8 mouse cellular contexts compared by ENCODE assay signal in the genomic region with DNA sequence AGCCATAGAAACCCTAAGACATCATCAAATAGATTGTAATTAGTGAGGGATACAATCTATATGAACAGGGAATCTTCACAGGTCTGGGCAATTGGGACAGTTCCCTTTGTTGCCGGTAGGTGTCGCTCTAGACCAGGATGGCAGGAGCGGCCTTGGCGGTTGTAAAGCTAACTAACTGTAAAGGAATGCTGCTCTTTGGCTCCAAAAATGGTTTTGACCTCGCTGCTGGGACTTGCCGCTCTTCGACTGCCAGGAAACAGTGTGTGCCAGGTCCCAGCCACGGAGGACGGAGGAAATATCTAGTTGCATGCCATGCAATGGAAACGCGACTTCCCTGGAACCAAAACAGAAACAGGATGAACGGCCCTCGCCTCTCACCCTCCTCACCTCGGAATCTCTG. TPM values are rescaled to one million over a fixed set of nuclear protein-coding genes. Genes with fewer than 3 reads are reported as not detected.
A peak's percentile ranks its signal among the peaks of the same experiment; 100 is the strongest.
DNase-seq lines count a peak whose midpoint lies in the region; ATAC-seq and TF ChIP-seq lines count a peak whose summit lies in the region.

No protein-coding gene starts in this region.

- peak overlapping the region; percentile 34 for H3K4me2 ChIP-seq in embryonic facial prominence, embryonic 14.5 days (ENCODE audit: low read depth, low read length)
- peak overlapping the region; percentile 44 for H3K4me2 ChIP-seq in kidney, embryonic 16.5 days (replicated peaks; ENCODE audit: low read depth, low read length)
- H3K4me2 ChIP-seq in liver, embryonic 12.5 days: peak overlapping the region; percentile 35
- no peak overlapping the region for H3K4me2 ChIP-seq in neural tube, embryonic 11.5 days (ENCODE audit: low read depth)

- TF ChIP-seq CTCF in testis, adult 2 months (IDR thresholded peaks at IDR 0.05; ENCODE audit: control insufficient read depth, insufficient read depth, insufficient replicate concordance, low read depth, low read length): peak; percentile 95

- no peak overlapping the region for H3K9ac ChIP-seq in embryonic facial prominence, embryonic 14.5 days (ENCODE audit: low read depth, low read length)
- no peak overlapping the region for H3K9ac ChIP-seq in kidney, embryonic 16.5 days (replicated peaks; ENCODE audit: low read length)
- no peak overlapping the region for H3K9ac ChIP-seq in liver, embryonic 12.5 days
- H3K9ac ChIP-seq in neural tube, embryonic 11.5 days (ENCODE audit: low read length): no peak overlapping the region

- H3K36me3 ChIP-seq in embryonic facial prominence, embryonic 14.5 days (ENCODE audit: control insufficient read depth, insufficient read depth, low read length): no peaks in the 10 kb centered on the region
- H3K36me3 ChIP-seq in heart, embryonic 10.5 days: no peaks in the 10 kb centered on the region
- H3K36me3 ChIP-seq in kidney, embryonic 16.5 days (ENCODE audit: insufficient read depth, low read length): no peaks in the 10 kb centered on the region
- no peaks in the 10 kb centered on the region for H3K36me3 ChIP-seq in liver, embryonic 12.5 days
- no peaks in the 10 kb centered on the region for H3K36me3 ChIP-seq in neural tube, embryonic 11.5 days (ENCODE audit: control insufficient read depth, insufficient read depth, low read length)
- H3K36me3 ChIP-seq in testis, adult 2 months (ENCODE audit: control insufficient read depth, insufficient read depth, low read length): no peaks in the 10 kb centered on the region

- no peaks in the 10 kb centered on the region for H3K9me3 ChIP-seq in embryonic facial prominence, embryonic 14.5 days (ENCODE audit: control insufficient read depth, low read length)
- no peaks in the 10 kb centered on the region for H3K9me3 ChIP-seq in heart, embryonic 10.5 days
- no peaks in the 10 kb centered on the region for H3K9me3 ChIP-seq in kidney, embryonic 16.5 days (ENCODE audit: low read length)
- no peaks in the 10 kb centered on the region for H3K9me3 ChIP-seq in liver, embryonic 12.5 days (replicated peaks)
- H3K9me3 ChIP-seq in neural tube, embryonic 11.5 days (ENCODE audit: control insufficient read depth, low read length): no peaks in the 10 kb centered on the region

- peak overlapping the region; percentile 5; the same call in 1 of the 2 replicates for H3K4me3 ChIP-seq in embryonic facial prominence, embryonic 14.5 days (ENCODE audit: low read depth, low read length)
- peak overlapping the region; percentile 34; the same call in 1 of the 2 replicates for H3K4me3 ChIP-seq in heart, embryonic 10.5 days
- peak overlapping the region; percentile 22 for H3K4me3 ChIP-seq in kidney, embryonic 16.5 days (ENCODE audit: low read length)
- H3K4me3 ChIP-seq in liver, embryonic 12.5 days: no peak overlapping the region
- H3K4me3 ChIP-seq in neural tube, embryonic 11.5 days (ENCODE audit: low read depth, low read length): no peak overlapping the region
- H3K4me3 ChIP-seq in testis, adult 2 months (ENCODE audit: control insufficient read depth, low read depth, low read length): peak overlapping the region; percentile 83

- DNase-seq in A20 (ENCODE audit: low read depth, low spot score): peak; percentile 75
- DNase-seq in adrenal gland, postnatal 4 days (ENCODE audit: low spot score in 2 of 2): peak; percentile 60 to 80
- peak; percentile 93 for DNase-seq in embryonic facial prominence, embryonic 14.5 days (ENCODE audit: low spot score)
- peak; percentile 88 for DNase-seq in heart, embryonic 10.5 days (ENCODE audit: low spot score)
- DNase-seq in neural tube, embryonic 11.5 days (ENCODE audit: low spot score): peak; percentile 77

- H3K27ac ChIP-seq in embryonic facial prominence, embryonic 14.5 days (replicated peaks; ENCODE audit: low read depth, low read length): peak overlapping the region; percentile 69
- peak overlapping the region; percentile 49 for H3K27ac ChIP-seq in heart, embryonic 10.5 days
- no peak overlapping the region for H3K27ac ChIP-seq in kidney, embryonic 16.5 days (ENCODE audit: low read length)
- no peak overlapping the region for H3K27ac ChIP-seq in liver, embryonic 12.5 days
- no peak overlapping the region for H3K27ac ChIP-seq in neural tube, embryonic 11.5 days (ENCODE audit: low read depth, low read length)
- H3K27ac ChIP-seq in testis, adult 2 months (ENCODE audit: control insufficient read depth, insufficient read depth, low read depth, low read length): peak overlapping the region; percentile 93

- TF ChIP-seq POLR2A in testis, adult 2 months (IDR thresholded peaks at IDR 0.05; ENCODE audit: control insufficient read depth, low read depth, low read length): peak; percentile 36

- H3K4me1 ChIP-seq in embryonic facial prominence, embryonic 14.5 days (ENCODE audit: control insufficient read depth, insufficient read depth, low read length): no peaks in the 10 kb centered on the region
- peaks cover 5% of the 10 kb centered on the region; the same call in 1 of the 2 replicates for H3K4me1 ChIP-seq in heart, embryonic 10.5 days
- 0 out of 2 replicates have a peak, but pooled peaks cover 5% of the 10 kb centered on the region for H3K4me1 ChIP-seq in kidney, embryonic 16.5 days (ENCODE audit: insufficient read depth, low read length)
- peaks cover 11% of the 10 kb centered on the region for H3K4me1 ChIP-seq in liver, embryonic 12.5 days
- no peaks in the 10 kb centered on the region; the same call in 1 of the 2 replicates for H3K4me1 ChIP-seq in neural tube, embryonic 11.5 days (ENCODE audit: control insufficient read depth, insufficient read depth, low read length)
- peaks cover 3% of the 10 kb centered on the region for H3K4me1 ChIP-seq in testis, adult 2 months (ENCODE audit: control insufficient read depth, insufficient read depth, low read length)

- no peaks in the 10 kb centered on the region for H3K27me3 ChIP-seq in embryonic facial prominence, embryonic 14.5 days (replicated peaks; ENCODE audit: control insufficient read depth, insufficient read depth, low read length)
- H3K27me3 ChIP-seq in heart, embryonic 10.5 days (ENCODE audit: insufficient read depth, poor library complexity, severe bottlenecking): no peaks in the 10 kb centered on the region
- H3K27me3 ChIP-seq in kidney, embryonic 16.5 days (ENCODE audit: insufficient read depth, low read length): no peaks in the 10 kb centered on the region
- no peaks in the 10 kb centered on the region for H3K27me3 ChIP-seq in liver, embryonic 12.5 days (replicated peaks)
- H3K27me3 ChIP-seq in neural tube, embryonic 11.5 days (ENCODE audit: control insufficient read depth, insufficient read depth, low read length): no peaks in the 10 kb centered on the region
- H3K27me3 ChIP-seq in testis, adult 2 months (ENCODE audit: control insufficient read depth, insufficient read depth, low read length): no peaks in the 10 kb centered on the region

- ATAC-seq in embryonic facial prominence, embryonic 14.5 days (ENCODE audit: low read depth): peak; percentile 65
- ATAC-seq in kidney, embryonic 16.5 days (ENCODE audit: low FRiP score, low TSS enrichment): peak; percentile 27; the same call in 1 of the 2 replicates
- ATAC-seq in liver, embryonic 12.5 days: 0 out of 2 replicates have a peak, but pooled peaks have one; percentile 25
- ATAC-seq in neural tube, embryonic 11.5 days (ENCODE audit: insufficient read depth, low FRiP score, low TSS enrichment): no peak

- 6% methylated on average over 14 of the region's 14 CpGs for WGBS in embryonic facial prominence, embryonic 14.5 days
- WGBS in heart, embryonic 10.5 days: 16% methylated on average over 14 of the region's 14 CpGs
- 11% methylated on average over 14 of the region's 14 CpGs for WGBS in kidney, embryonic 16.5 days
- WGBS in liver, embryonic 12.5 days (ENCODE audit: insufficient replicate concordance): 26% methylated on average over 14 of the region's 14 CpGs
- WGBS in neural tube, embryonic 11.5 days: 19% methylated on average over 14 of the region's 14 CpGs

RNA-seq across cellular contexts. Expression of a gene that starts 14.2 kb away (rescaled TPM):
- 100 to 1,000 TPM; 116 to 135 TPM for total RNA-seq in adrenal gland, postnatal 4 days (2021)
- polyA plus RNA-seq in embryonic facial prominence, embryonic 14.5 days (2014; fragmentation: Nextera tagmentation; extraction: Ambion mirVana): 66.7 TPM in 2 replicates
- polyA plus RNA-seq in heart, embryonic 10.5 days (2016; fragmentation: Nextera tagmentation; extraction: Ambion mirVana): 78.4 and 107 TPM in 2 replicates
- polyA plus RNA-seq in kidney, embryonic 16.5 days (2015; fragmentation: Nextera tagmentation; extraction: Ambion mirVana): 86.5 and 87.0 TPM in 2 replicates
- polyA plus RNA-seq in liver, embryonic 12.5 days (2016; fragmentation: Nextera tagmentation; extraction: Ambion mirVana): 78.6 and 89.6 TPM in 2 replicates
- 86.7 and 89.8 TPM in 2 replicates for polyA plus RNA-seq in neural tube, embryonic 11.5 days (2014; fragmentation: Nextera tagmentation; extraction: Ambion mirVana)
- polyA plus RNA-seq in testis, adult 2 months (2012; rRNA removed): 7.7 TPM in 2 replicates

RNA-seq across cellular contexts. Expression of a gene that starts 42.6 kb away (rescaled TPM):
- total RNA-seq in adrenal gland, postnatal 4 days (2021): 10 to 100 TPM; 67.4 to 71.0 TPM
- polyA plus RNA-seq in embryonic facial prominence, embryonic 14.5 days (2014; fragmentation: Nextera tagmentation; extraction: Ambion mirVana): 15.4 and 18.2 TPM in 2 replicates
- polyA plus RNA-seq in heart, embryonic 10.5 days (2016; fragmentation: Nextera tagmentation; extraction: Ambion mirVana): 35.0 and 56.8 TPM in 2 replicates
- polyA plus RNA-seq in kidney, embryonic 16.5 days (2015; fragmentation: Nextera tagmentation; extraction: Ambion mirVana): 33.4 and 34.5 TPM in 2 replicates
- polyA plus RNA-seq in liver, embryonic 12.5 days (2016; fragmentation: Nextera tagmentation; extraction: Ambion mirVana): 16.9 and 17.0 TPM in 2 replicates
- 18.6 and 19.0 TPM in 2 replicates for polyA plus RNA-seq in neural tube, embryonic 11.5 days (2014; fragmentation: Nextera tagmentation; extraction: Ambion mirVana)
- 80.1 and 91.5 TPM in 2 replicates for polyA plus RNA-seq in testis, adult 2 months (2012; rRNA removed)

Comparison
In these comparisons a context has a peak if more than half of its experiments do, and no peak if none do; other contexts are left out.
1. H3K27ac ChIP-seq: peak in embryonic facial prominence, embryonic 14.5 days (single experiment), heart, embryonic 10.5 days (single experiment) and testis, adult 2 months (single experiment); none in kidney, embryonic 16.5 days (single experiment), liver, embryonic 12.5 days (single experiment) and neural tube, embryonic 11.5 days (single experiment).
2. H3K4me3 ChIP-seq: peak in embryonic facial prominence, embryonic 14.5 days (single experiment), heart, embryonic 10.5 days (single experiment), kidney, embryonic 16.5 days (single experiment) and testis, adult 2 months (single experiment); none in liver, embryonic 12.5 days (single experiment) and neural tube, embryonic 11.5 days (single experiment).
3. Peak in every context shown above with its lines, with median percentiles within 50 percentile points of each other: DNase-seq.